Mouse (Mus musculus) embryo, embryonic 10.5 days (tissue): ENCODE measurements at regions not wholly inside any gene's neighbourhood (a gene's known extent, or its start where the extent isn't known, plus 50 kb on each side); places are given as distances from the start of the nearest gene placed in this dataset.

ENCODE experiments used
- DNase-seq: peaks from one replicate; pipeline ENCODE4 v3.0.0-alpha.2; 2015; ENCODE audit warnings: low spot score

DNA sequence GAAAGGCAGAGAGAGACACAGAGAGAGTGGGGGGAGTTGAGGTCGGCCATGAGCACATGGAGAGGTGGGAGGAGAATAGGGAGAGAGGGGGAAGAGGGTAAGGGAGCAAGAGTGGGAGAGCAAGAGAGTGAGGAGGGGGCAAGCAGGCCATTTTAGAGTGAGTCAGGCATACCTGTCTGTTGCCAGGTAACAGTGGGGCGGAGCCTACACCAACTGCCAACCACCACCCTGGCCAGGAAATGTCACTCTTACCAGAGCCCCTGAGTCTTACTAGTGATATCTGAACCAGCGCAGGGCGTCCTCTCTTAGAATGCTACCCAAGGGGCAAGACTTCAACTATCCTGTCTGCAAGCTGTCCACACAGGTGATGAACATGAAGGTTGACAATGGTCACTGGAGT lies 243.5 kb downstream of the Bcl11b start:
- DNase-seq, result no peak

DNA sequence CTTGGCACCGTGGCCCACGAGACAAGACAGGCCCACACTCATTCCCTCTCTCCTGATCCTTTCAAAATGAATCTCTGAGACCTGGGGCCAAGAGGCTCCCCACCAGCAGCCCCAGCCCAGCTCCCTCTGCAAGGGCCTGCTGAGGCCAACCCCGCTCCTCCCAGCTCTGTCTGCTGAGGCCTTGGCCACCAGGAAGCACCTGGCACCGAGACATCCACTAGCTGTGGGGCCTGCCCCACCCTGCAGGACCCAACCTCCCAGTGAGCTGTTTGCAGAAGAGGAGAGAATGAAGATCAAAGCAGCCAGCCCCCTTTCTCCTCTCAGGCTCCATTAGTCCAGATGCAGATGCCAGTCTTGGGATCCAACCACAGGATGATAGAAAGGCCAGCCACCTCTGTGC lies 241.3 kb downstream of the Bcl11b start:
- no peak for DNase-seq

DNA sequence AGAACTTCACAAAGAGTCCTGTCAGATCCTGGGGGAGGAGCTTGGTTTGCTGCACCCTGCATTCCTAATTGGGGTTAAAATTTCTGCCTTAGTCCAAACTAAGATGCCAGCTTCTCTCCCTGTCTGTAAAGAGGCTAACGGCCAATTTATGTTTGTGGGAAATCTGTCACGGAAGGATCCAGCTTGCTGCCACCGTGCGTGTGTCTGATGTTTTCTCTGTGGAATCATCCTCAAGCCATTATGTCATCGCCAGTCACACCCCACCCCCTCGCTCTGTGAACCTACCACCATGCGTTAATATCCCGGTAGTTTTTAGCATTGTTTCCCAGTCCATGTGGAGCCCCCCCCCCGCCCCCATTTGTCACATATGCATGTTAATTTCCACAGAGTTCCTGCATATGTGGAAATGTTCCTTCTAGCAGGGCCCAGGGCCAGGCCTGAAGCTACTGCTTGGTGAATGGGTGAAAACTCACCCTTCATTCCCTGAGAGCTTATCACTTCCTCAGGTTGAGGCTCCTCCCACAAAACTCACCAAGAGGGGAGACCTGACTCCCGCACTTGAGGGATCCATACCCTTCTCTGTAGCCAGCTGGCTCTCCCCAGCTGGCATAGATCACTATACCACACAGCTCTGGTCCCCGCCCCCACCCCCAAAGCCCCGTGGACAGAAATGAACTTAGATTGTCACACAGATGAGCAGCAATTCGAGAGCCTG lies 233.4 kb downstream of the Bcl11b start:
- no peak for DNase-seq

DNA sequence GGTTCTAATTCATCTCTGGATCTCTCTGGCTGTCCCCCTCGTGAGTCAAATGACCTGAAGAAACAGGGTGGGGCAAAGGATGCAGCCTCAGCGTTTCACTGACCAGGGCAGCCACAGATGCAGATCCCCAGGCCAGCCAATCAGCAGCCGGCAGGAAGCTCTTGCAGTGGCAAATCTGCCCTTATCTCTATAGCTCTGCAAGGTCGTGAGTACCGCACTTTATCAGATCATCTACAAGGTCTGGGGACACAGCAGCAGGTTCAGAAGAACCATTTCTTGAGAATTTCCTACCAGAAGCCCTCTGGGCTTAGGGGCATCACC lies 232.9 kb downstream of the Bcl11b start:
- no peak for DNase-seq

DNA sequence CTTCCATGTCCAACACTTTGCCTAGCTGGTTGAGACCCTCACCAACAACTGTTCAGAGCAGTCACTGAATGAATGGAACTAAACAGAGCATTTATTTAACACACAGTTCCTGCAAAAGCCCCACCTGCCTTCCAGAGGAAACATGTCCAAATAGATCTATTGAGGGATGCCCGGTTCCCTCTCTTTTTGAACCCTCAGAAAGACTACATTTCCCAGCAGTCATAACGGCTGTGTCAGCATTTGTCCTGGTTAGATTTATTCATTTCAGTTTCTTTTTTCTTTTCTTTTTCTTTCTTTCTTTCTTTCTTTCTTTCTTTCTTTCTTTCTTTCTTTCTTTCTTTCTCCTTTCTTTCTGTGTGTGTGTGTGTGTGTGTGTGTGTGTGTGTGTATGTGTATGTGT lies 232.1 kb downstream of the Bcl11b start:
- DNase-seq, result no peak

DNA sequence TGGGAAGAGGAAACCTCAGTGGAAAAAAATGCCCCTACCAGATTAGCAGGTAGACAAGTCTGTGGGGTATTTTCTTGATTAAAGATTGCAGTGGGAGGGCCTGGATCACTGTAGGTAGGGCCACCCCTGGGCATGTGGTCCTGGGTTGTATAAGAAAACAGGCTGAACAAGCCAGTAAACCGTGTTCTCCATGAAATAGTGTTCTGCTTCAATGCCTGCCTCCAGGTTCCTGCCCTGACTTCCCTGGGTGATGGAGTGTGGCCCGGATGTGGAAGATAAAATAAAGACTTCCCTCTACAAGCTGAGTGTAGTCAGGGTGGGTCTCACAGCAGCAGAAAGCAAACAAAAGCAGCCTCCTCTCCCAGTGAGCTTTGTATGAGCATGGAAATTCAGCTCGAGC lies 231.6 kb downstream of the Bcl11b start:
- no peak for DNase-seq

DNA sequence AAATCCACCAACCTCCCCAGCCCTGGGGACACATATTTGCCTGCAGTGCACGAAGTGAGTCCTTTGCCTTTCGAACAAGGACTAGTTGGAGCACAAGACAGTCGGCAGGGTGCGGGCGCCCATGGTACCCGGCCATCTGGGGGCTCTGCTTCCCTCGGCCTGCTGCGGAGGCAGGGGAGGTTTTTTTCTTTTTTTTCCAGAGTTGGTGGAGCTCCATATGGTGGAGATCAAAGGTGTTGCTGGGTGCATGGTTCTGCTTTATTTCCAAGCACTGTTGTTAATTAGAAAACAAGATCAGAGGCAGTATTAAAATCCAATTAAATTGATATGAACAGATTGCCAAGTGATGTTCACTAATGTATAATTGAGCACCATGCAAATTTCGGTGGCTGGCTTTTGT lies 225.4 kb downstream of the Bcl11b start:
- DNase-seq, result no peak

DNA sequence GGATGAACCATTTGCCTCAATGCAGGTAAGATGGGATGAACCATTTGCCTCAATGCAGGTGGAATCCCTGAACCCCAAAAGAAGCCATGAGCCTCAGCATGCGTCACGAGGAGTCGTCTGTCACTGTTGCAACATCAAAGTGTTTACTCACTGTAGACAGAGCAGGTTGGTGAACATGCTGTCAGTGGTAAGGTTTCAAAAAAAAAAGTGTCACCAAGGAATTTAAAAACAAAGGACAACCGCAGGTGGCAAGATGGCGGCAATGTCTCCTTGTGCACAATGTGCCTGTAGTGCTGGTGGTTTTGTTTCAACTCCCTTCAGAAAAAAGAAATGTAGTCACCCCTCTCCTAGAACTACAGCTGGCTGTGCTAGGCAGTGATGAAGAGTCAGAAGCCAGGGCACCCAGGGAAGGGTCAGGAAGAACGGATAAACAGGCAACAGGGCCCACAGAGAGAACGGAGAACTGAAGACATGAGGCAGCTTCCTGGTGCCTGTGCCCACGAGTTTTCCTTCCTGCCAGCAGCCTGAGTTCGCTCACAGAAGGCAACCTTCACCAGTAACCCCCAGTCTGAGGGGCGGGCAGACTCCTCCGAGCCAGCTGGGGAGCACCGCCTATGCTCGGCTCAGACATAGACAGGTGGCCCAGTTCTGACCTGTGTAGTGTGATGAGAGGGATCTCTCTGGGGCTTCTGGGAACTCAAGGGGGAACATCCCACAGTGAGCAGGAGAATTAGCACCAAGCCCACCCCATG lies 223.9 kb downstream of the Bcl11b start:
- DNase-seq, result no peak

DNA sequence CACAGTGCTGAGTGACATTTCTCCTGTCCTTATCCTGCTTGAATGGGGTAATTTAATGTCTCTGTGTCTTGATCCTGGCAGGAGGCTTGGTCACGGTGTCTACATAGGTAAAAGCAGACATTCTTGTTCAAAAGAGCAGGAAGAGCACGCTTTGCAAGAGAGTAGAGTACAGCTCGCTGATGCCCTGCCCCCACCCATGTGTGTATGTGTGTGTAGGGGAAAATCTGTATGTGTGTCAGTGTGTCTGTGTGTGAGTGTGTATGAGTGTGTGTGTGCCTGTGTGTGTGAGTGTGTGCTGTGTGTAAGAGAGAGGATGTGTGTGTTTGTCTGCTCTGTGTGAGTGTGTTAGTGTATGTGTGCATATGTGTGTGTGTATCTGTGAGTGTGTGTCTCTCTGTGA lies 221.3 kb downstream of the Bcl11b start:
- no peak for DNase-seq

DNA sequence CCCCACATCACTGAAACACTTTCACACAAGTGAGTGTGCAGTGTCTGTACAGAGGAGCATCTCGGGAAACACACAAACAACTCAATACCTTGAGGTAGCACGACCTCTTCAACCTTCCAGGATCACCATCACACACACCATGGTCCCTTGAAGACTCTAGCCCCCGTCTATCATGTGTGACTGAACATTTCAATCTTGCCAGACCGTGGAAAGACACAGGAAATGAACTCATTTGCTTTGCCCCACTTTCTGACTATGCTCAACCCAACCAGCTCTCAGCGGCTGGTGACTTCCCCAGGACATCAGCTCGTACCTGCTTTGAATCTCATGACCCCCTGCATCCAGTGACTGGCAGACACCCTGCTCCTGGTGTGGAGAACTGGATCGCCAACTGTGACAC lies 219.6 kb downstream of the Bcl11b start:
- DNase-seq, result no peak

DNA sequence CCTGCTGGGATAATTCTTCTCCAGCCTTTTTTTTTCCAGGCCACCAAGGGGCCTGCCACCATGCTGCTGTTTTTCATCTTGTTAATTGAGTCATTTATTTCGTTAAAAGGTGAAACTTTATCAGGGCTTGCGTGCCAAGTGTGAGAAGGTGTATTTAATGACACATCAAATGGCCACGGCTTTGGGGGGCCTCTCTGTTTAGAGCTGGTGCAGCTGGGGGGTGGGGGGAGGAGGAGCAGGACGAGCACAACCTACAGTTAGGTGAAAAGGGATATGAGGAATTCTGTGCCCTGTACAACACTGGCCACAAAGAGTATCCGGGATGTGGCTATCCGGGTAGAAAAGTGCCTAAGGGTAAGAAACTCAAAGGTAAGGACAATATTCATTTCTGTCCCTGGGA lies 213.6 kb downstream of the Bcl11b start:
- no peak for DNase-seq

DNA sequence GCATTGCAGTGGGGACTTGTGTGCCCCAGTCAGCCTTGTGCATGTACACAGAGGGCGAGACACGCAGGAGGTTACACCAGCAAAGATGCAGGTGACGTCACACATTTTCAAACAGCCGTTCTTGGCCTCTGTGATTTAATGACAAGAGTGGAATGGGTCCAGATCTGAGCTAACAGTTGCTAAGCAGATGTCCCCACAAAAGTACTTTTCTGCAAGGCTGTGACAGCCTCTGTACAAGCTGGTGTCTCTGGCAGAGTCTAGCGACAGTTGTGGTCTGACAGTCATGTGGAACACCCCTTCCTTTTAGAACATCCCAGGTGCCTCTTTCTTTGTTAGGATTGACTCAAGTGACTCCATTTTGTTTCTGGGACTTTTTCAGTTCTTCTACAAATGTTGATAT lies 203.1 kb downstream of the Bcl11b start:
- DNase-seq, result no peak

DNA sequence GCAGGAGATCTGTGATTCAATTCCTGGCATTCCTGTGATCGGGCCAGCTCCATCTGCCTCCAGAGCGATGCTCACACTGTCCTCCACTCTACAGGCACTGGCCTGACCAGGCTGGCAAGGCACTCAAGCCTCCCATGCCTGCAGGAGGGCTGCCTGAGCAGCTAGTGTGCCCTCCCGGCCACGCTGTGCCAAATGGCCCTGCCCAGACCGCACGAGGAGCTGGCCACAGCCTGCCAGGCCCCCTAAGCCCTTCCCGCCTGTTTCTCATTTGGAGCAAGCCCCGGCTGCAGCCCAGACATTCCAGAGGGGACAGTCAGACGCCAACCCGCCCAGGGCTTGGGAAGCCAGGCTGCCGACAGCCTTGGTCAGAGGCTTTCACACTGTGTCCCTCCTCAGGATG lies 195.8 kb downstream of the Bcl11b start:
- peak; percentile 64 for DNase-seq

DNA sequence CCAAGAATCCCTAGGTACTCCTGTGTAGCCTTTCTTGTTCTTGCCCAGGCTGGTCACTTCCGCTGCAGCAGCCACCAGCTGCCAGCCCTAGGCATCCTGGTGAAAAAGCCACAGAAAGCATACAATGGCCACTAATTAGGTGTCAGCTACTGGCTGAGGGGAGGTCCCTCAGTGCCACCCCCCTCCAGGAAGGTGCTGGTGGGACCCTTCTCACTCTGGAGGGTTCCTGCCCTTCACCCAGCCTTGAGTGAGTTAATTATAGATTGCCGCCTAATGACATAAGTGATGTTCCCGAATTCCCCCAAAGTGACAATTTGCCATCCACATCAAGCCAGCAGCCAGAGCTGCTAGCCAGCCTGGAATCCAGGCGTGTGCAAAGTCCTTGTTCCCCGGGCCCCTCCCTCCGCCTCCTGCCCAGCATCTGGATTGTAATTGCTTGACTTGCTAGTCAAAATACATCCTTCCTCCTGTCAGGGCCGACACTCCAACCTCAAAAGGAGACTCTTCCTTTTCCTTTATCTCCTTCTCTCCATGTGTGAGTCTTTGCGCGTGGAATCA lies 195.2 kb downstream of the Bcl11b start:
- peak; percentile 44 for DNase-seq

DNA sequence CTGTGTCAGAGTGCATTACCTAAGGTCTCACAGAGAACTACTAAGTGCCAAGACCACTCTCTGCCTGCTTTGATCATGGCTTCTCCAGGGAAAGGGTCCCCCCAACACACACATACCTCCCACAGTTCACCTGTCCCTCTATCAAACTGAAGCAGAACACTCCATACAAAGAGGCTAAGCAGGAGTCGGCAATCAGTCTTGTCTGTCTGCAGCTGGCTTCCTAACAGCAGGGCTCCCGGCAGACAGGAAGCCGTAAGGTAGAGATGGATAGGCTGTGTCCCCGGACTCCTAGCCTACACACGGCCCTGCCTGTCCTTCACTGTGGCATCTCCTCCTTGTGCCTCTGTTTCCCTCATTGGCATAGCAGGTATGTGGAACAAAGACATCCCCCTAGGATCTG lies 192.2 kb downstream of the Bcl11b start:
- DNase-seq, result peak; percentile 16

DNA sequence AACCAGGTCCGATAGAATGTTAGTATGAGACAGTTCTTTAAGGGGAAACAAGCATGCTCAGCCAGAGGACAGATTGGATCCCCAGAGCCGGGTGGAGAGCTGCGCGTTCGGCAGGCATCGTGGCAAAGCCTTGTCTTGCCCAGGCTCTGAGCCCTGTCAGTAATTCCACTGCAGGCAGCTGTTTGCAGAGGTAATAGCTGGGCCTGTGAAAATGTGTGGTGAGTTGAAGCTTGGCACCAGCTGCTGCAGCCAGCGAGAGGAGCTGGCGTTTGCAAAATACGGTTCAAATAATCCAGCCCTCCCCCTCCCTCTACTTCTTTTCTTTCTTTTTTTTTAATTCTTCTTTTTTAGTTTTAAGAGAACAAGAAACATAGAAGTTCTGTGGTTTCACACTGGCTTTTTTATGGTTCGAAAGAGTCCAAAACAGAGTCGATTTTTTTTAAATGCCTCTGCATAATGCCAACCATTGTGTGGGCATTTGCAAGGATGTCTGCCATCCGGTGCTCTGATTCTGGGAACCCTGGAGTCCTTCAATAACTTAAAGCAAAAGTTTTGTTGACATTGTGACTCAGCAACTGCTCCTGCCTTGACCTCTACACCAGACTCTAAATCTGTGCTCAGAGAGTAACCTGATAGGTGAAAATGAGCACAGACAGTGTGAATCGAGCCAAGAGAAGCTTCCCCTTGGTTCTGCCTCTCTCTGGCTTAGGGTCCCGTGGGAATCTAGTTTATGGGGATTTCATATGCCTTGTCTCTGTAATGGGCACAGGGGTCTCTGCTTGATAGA lies 190.7 kb downstream of the Bcl11b start:
- DNase-seq, result peak; percentile 60

DNA sequence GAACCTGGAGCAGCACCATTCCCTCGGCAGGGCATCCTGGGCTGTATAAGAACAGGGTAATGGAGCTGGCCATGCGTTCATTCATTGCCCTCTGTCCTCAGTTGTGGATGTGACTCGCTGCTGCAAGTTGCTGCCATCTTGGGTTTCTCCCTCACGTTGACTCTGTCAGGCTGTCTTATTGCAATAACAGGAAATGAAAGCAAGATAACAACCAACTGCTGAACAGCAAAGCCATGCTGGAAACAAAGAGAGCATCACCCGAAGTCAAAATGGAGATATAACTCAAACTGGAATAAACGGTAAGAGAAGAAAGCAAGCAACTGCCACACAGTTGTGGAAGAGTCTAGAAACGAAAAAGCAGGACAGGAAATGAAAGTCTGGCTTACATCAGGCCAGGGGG lies 188.5 kb downstream of the Bcl11b start:
- DNase-seq, result no peak

DNA sequence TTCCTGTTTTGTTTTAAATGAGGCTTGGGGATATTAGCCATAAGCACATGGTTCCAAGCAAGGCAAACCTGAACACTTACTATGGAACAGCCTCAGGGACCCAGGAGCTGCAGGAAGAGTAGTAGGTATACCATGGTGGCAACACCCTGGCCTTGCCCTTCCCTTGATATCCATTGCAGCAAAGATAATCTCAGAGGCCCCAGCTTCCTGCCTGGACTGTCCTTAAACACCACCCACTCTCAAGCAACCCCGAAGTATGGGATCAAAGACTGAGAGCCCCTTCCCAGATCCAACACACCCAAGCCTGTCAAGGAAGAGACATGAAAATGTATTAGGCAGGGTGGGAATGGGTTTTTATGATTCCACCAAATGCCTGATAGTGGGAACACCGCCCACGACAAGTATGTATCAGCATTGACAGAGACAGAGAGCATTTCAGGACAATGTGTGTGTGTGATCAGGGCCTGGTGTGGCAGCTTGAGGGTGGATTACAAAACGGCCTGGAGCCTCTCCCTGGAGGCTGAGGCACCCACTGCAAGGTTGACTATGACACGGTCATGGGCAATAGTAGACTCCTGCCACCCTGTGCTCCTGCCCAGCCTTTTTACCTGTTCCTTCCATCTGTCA lies 179.5 kb downstream of the Bcl11b start:
- DNase-seq, result no peak

DNA sequence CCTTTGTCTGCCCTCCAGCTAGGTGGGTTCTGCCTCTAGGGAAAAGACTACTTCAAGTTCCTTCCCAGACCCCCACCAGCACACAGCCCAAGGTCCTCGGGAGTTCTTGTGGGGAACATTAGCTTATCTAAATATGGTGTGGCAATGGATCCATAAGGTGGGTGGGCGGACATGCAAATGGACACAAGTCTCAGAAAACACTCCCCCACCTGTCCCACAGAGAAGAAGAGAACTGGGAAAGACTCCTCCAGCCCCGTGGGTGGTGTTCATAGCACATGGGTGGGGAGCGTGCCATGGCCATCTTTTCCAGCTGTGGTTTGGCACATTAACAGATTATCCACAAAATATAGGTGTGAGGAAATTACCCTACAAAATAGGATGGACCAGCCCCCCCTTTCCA lies 177.5 kb downstream of the Bcl11b start:
- no peak for DNase-seq

DNA sequence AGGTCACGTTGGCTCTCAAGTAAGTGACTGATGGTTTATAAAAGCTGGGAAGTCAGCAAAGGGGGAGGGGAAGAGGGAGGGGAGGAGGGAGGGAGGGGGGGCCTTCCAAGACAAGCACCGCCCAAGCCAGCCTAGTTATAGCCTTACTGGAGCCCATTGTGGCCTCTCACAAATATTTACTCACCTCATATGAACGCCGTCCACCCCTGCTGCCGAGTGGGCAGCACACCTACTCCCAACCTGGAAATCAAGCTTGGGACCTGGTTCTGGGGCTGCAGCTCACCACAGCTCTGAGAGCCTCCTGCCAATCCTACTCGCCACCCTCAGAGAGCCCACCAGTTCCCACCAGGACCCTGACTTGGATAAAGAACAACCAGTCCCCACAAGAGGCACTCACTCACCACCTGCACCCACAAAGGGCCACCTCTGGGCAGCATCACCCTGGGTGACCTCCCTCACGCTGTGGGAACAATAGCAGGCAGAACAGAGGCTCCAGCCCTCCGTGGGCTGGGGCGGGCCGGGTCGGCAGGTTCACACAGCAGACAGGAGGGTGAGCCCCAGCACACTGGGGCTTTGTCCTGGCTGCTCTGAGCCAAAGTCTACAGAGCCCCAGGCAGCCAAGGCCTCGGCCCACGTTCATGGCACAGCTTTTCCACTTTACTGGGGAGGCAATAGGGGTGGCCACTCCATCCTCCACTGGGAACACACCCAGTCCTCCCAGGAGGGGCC lies 171.8 kb downstream of the Bcl11b start:
- DNase-seq, result peak; percentile 10

DNA sequence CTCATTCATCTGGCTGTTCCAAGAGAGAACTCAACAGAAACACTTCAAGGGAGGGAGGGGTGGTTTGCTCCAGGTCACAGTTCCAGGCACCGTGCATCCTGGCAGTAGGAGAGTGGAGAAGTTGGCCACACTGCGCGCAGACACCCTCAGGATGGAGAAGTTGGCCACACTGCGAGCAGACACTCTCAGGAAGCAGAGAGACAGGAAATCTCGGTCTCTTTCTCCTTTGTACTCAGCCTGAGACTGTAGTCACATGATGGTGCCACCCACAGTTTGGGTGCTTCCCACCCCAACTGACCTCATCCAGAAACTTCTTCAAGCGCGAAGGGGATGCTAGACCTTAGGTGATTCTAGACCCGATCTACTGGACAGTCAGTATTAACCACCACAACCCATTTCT lies 170.4 kb downstream of the Bcl11b start:
- no peak for DNase-seq

DNA sequence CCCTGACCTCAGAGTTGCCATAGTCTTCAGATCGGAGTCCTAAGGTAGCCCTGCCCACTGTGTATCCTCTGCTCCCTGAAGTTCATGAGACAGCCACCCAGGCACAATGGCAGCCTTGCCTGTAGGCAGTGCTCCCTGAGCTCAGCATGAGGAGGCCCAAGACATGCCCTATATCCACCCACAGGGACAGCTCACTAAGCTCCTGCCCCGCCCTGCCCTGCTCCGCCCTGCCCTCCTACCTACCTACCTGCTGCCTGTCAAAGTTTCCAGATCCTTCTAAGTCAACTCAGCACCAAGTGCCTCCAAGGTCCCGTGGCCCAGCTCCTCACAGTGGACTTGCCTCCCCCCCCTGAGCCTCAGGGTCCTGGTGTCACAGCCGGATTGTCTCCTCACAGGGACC lies 168.9 kb downstream of the Bcl11b start:
- DNase-seq, result no peak
